ENCODE assay signal across 8 mouse cellular contexts in the genomic region with DNA sequence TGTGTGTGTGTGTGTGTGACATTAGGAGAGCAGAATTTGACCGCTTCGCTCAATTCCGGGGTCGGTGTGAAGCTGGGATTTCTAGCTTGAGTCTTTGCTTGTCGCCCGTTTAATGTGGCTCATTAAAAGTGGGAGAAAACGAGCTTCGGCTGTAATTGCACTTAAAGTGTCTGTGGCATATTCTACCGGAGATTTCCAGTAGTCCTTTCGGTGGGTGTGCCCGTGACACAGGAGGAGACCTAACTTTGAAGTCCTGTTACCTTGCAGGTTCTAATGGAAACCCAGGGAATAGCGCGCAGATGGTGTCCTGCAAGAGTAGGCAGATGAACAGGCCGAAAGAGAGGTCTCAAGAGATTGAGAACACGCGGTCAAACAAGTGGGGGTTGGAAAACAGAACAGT. TPM values are rescaled to one million over a fixed set of nuclear protein-coding genes. Genes with fewer than 3 reads are reported as not detected.
DNase-seq lines count a peak whose midpoint lies in the region; ATAC-seq and TF ChIP-seq lines count a peak whose summit lies in the region.

No protein-coding gene starts in this region.

- H3K4me2 ChIP-seq in heart, embryonic 13.5 days: peak overlapping the region; percentile 82
- peak overlapping the region; percentile 77 for H3K4me2 ChIP-seq in embryonic facial prominence, embryonic 14.5 days (ENCODE audit: low read depth, low read length)
- peak overlapping the region; percentile 78 for H3K4me2 ChIP-seq in limb, embryonic 13.5 days (replicated peaks)
- peak overlapping the region; percentile 63 for H3K4me2 ChIP-seq in stomach, embryonic 16.5 days (ENCODE audit: low read depth, low read length)

- no peaks in the 10 kb centered on the region for H3K27me3 ChIP-seq in heart, embryonic 13.5 days (replicated peaks)
- peaks cover 12% of the 10 kb centered on the region for H3K27me3 ChIP-seq in G1E (ENCODE audit: insufficient read depth, low read length)
- H3K27me3 ChIP-seq in embryonic facial prominence, embryonic 14.5 days (replicated peaks; ENCODE audit: control insufficient read depth, insufficient read depth, low read length): no peaks in the 10 kb centered on the region
- no peaks in the 10 kb centered on the region for H3K27me3 ChIP-seq in limb, embryonic 13.5 days
- H3K27me3 ChIP-seq in stomach, embryonic 16.5 days (ENCODE audit: control insufficient read depth, insufficient read depth, low read length): no peaks in the 10 kb centered on the region

- ATAC-seq in heart, embryonic 13.5 days (ENCODE audit: extremely low read depth, insufficient number of reproducible peaks, low FRiP score, low TSS enrichment): no peak
- no peak for ATAC-seq in G1E (ENCODE audit: extremely low read depth, insufficient number of reproducible peaks, low FRiP score, poor library complexity, severe bottlenecking)
- no peak for ATAC-seq in embryonic facial prominence, embryonic 14.5 days (ENCODE audit: low read depth)
- no peak for ATAC-seq in limb, embryonic 13.5 days (ENCODE audit: low FRiP score, low read depth)
- ATAC-seq in stomach, embryonic 16.5 days (ENCODE audit: insufficient read depth, low FRiP score): no peak

- no peak for TF ChIP-seq CTCF in G1E (IDR thresholded peaks at IDR 0.05; ENCODE audit: low read depth, low read length)

- DNase-seq in heart, adult 8-10 months (ENCODE audit: low spot score): no peak
- no peak for DNase-seq in G1E (ENCODE audit: low spot score)
- no peak for DNase-seq in embryonic facial prominence, embryonic 14.5 days (ENCODE audit: low spot score)
- DNase-seq in spleen, adult 12 weeks (ENCODE audit: low spot score): no peak
- no peak for DNase-seq in frontal cortex, postnatal 10 days (ENCODE audit: low spot score in 2 of 2)

- no peak overlapping the region for H3K27ac ChIP-seq in heart, embryonic 13.5 days (replicated peaks)
- H3K27ac ChIP-seq in embryonic facial prominence, embryonic 14.5 days (replicated peaks; ENCODE audit: low read depth, low read length): peak overlapping the region; percentile 45; the same call in 1 of the 2 replicates
- H3K27ac ChIP-seq in limb, embryonic 13.5 days: no peak overlapping the region
- no peak overlapping the region for H3K27ac ChIP-seq in stomach, embryonic 16.5 days (ENCODE audit: low read length)

- H3K9ac ChIP-seq in heart, embryonic 13.5 days: peak overlapping the region; percentile 81
- H3K9ac ChIP-seq in embryonic facial prominence, embryonic 14.5 days (ENCODE audit: low read depth, low read length): peak overlapping the region; percentile 89
- H3K9ac ChIP-seq in limb, embryonic 13.5 days: peak overlapping the region; percentile 88
- H3K9ac ChIP-seq in stomach, embryonic 16.5 days (ENCODE audit: low read length): peak overlapping the region; percentile 91

- H3K9me3 ChIP-seq in heart, embryonic 13.5 days: no peaks in the 10 kb centered on the region
- no peaks in the 10 kb centered on the region for H3K9me3 ChIP-seq in G1E (replicated peaks)
- H3K9me3 ChIP-seq in embryonic facial prominence, embryonic 14.5 days (ENCODE audit: control insufficient read depth, low read length): no peaks in the 10 kb centered on the region
- H3K9me3 ChIP-seq in limb, embryonic 13.5 days: no peaks in the 10 kb centered on the region
- H3K9me3 ChIP-seq in stomach, embryonic 16.5 days (replicated peaks; ENCODE audit: control insufficient read depth, low read length): no peaks in the 10 kb centered on the region

- H3K4me3 ChIP-seq in heart, embryonic 13.5 days: peak overlapping the region; percentile 85
- H3K4me3 ChIP-seq in G1E (ENCODE audit: low read depth, low read length): peak overlapping the region; percentile 96
- peak overlapping the region; percentile 71 for H3K4me3 ChIP-seq in embryonic facial prominence, embryonic 14.5 days (ENCODE audit: low read depth, low read length)
- H3K4me3 ChIP-seq in limb, embryonic 13.5 days: peak overlapping the region; percentile 96
- H3K4me3 ChIP-seq in stomach, embryonic 16.5 days (replicated peaks; ENCODE audit: low read length): peak overlapping the region; percentile 100

- 2% methylated on average over 16 of the region's 16 CpGs for WGBS in heart, embryonic 13.5 days
- WGBS in embryonic facial prominence, embryonic 14.5 days: 3% methylated on average over 16 of the region's 16 CpGs
- WGBS in limb, embryonic 13.5 days: 1% methylated on average over 16 of the region's 16 CpGs
- 4% methylated on average over 16 of the region's 16 CpGs for WGBS in stomach, embryonic 16.5 days

- H3K36me3 ChIP-seq in heart, embryonic 13.5 days: no peaks in the 10 kb centered on the region
- peaks cover 11% of the 10 kb centered on the region for H3K36me3 ChIP-seq in G1E (replicated peaks)
- H3K36me3 ChIP-seq in embryonic facial prominence, embryonic 14.5 days (ENCODE audit: control insufficient read depth, insufficient read depth, low read length): no peaks in the 10 kb centered on the region
- no peaks in the 10 kb centered on the region for H3K36me3 ChIP-seq in limb, embryonic 13.5 days
- H3K36me3 ChIP-seq in stomach, embryonic 16.5 days (ENCODE audit: control insufficient read depth, insufficient read depth, low read length): no peaks in the 10 kb centered on the region

- peaks cover 13% of the 10 kb centered on the region for H3K4me1 ChIP-seq in heart, embryonic 13.5 days
- peaks cover 33% of the 10 kb centered on the region for H3K4me1 ChIP-seq in G1E (ENCODE audit: insufficient read depth, low read depth, low read length)
- H3K4me1 ChIP-seq in embryonic facial prominence, embryonic 14.5 days (ENCODE audit: control insufficient read depth, insufficient read depth, low read length): peaks cover 4% of the 10 kb centered on the region
- peaks cover 14% of the 10 kb centered on the region for H3K4me1 ChIP-seq in limb, embryonic 13.5 days
- 0 out of 2 replicates have a peak, but pooled peaks cover 3% of the 10 kb centered on the region for H3K4me1 ChIP-seq in stomach, embryonic 16.5 days (ENCODE audit: control insufficient read depth, insufficient read depth, low read length)

RNA-seq across cellular contexts. Expression of a gene that starts 0.8 kb away (rescaled TPM):
- polyA plus RNA-seq in heart, embryonic 13.5 days (2015; fragmentation: Nextera tagmentation; extraction: Ambion mirVana): 54.6 and 63.0 TPM in 2 replicates
- 100 to 1,000 TPM in 3 of 4 experiments, 10 to 100 TPM in 1; 98.7 to 111 (median 104) TPM for total RNA-seq in heart, adult 8-10 months (2022)
- total RNA-seq in G1E (2014; fragmentation: Nextera tagmentation) (94.2 and 97.4 TPM in 2 replicates), G1E (2017) (149 and 151 TPM in 2 replicates)
- 91.1 and 106 TPM in 2 replicates for polyA plus RNA-seq in G1E (2012)
- 44.5 and 48.1 TPM in 2 replicates for polyA plus RNA-seq in embryonic facial prominence, embryonic 14.5 days (2014; fragmentation: Nextera tagmentation; extraction: Ambion mirVana)
- polyA plus RNA-seq in limb, embryonic 13.5 days (2015; fragmentation: Nextera tagmentation; extraction: Ambion mirVana): 46.6 and 51.7 TPM in 2 replicates
- 47.9 and 48.9 TPM in 2 replicates for polyA plus RNA-seq in stomach, embryonic 16.5 days (2015; fragmentation: Nextera tagmentation; extraction: Ambion mirVana)
